Mouse (Mus musculus): Measurements from ENCODE around the gene Negr1. TPM values are rescaled to one million over a fixed set of nuclear protein-coding genes. Genes with fewer than 3 reads are reported as not detected.

Negr1 gene
- polyA plus RNA-seq, 1 experiment from 2014 or later, result not detected

DNA sequence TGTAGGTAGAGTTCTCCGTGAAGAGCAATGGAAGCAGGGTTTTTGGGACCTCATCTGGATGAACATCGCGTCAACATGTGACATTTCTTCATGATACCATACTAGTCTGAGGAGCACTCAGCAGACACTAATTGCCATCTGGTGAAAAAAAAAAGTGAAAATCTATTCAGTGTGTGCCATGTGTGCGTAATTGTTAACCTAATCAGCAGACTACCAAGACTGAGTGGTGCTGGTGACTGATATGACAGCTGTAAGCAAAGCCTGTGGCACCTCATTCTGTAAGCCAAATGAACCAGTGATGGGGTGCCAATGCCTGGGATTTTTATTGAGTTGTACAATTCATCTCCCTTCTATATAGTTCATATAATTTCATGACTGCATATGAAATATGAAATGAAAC lies 29.0 kb downstream of the Negr1 start:
- Histone ChIP-seq H3K36me3 (replicated peaks; ENCODE audit: insufficient read depth, low read length) (no peaks in the 10 kb centered on the region), H3K9ac (replicated peaks) (no peak overlapping the region), H3K9me3 (ENCODE audit: low read length) (no peaks in the 10 kb centered on the region), H3K4me3 (ENCODE audit: low read depth, low read length) (no peak overlapping the region), H3K27me3 (ENCODE audit: insufficient read depth, low read length) (no peaks in the 10 kb centered on the region), H3K4me2 (ENCODE audit: low read depth, low read length) (no peak overlapping the region), H3K27ac (ENCODE audit: low read depth) (no peak overlapping the region), H3K4me1 (ENCODE audit: insufficient read depth) (no peaks in the 10 kb centered on the region)
- WGBS (ENCODE audit: insufficient replicate concordance), result 71% methylated on average over 4 of the region's 4 CpGs
- no peak for ATAC-seq
- DNase-seq, result no peak
- TF ChIP-seq EP300 (IDR thresholded peaks at IDR 0.05; ENCODE audit: low read depth) (no peak), CTCF (IDR thresholded peaks at IDR 0.05; ENCODE audit: low read depth) (no peak)

DNA sequence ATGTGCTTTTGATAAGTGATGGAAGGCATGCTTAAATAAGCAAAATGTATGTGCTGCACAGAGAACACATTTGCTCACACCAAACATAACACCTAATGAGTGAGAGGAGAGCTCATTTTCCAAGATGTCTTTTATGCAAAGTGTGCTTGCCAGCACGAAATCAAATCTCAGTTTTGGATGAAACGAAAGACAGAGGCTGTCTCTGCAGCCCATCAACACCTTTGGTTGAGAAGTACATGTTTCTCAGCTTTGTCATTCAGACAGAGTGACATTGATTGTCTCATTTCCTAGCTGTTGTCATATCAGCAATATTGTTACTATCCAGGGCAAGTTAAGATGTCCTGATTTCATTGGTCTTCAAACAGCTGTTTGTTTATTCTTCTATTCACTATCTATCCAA lies 29.5 kb downstream of the Negr1 start:
- Histone ChIP-seq H3K9me3 (ENCODE audit: low read length) (no peaks in the 10 kb centered on the region), H3K4me1 (ENCODE audit: insufficient read depth) (no peaks in the 10 kb centered on the region), H3K27ac (ENCODE audit: low read depth) (no peak overlapping the region), H3K27me3 (ENCODE audit: insufficient read depth, low read length) (no peaks in the 10 kb centered on the region), H3K9ac (replicated peaks) (no peak overlapping the region), H3K4me3 (ENCODE audit: low read depth, low read length) (no peak overlapping the region), H3K36me3 (replicated peaks; ENCODE audit: insufficient read depth, low read length) (no peaks in the 10 kb centered on the region), H3K4me2 (ENCODE audit: low read depth, low read length) (no peak overlapping the region)
- WGBS (ENCODE audit: insufficient replicate concordance), result 48% methylated on average over 2 of the region's 2 CpGs
- TF ChIP-seq EP300 (IDR thresholded peaks at IDR 0.05; ENCODE audit: low read depth), result no peak
- no peak for TF ChIP-seq CTCF (IDR thresholded peaks at IDR 0.05; ENCODE audit: low read depth)
- DNase-seq, result no peak
- ATAC-seq, result no peak

DNA sequence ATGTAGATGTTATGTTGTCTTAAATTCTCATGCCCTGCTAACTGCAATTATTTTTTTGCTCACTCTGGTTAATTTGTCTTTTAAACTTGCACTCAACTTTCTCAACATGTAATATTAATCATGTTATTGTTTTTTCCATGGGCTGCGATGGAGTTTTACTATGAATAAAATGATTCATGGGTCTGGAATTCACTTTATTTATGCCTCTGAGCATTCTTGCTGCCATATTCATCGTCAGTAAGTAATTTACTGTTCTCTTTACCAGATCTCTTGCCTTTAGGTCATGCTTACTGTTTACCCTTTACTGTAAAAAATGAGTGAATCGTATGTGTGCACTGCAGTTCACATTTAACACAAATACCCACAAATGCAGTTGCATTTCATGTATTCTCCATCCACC lies 45.3 kb downstream of the Negr1 start:
- Histone ChIP-seq H3K4me1 (ENCODE audit: insufficient read depth) (no peaks in the 10 kb centered on the region), H3K27me3 (ENCODE audit: insufficient read depth, low read length) (no peaks in the 10 kb centered on the region), H3K9me3 (ENCODE audit: low read length) (no peaks in the 10 kb centered on the region), H3K36me3 (replicated peaks; ENCODE audit: insufficient read depth, low read length) (no peaks in the 10 kb centered on the region), H3K4me3 (ENCODE audit: low read depth, low read length) (no peak overlapping the region), H3K4me2 (ENCODE audit: low read depth, low read length) (no peak overlapping the region), H3K27ac (ENCODE audit: low read depth) (no peak overlapping the region), H3K9ac (replicated peaks) (no peak overlapping the region)
- no peak for TF ChIP-seq EP300 (IDR thresholded peaks at IDR 0.05; ENCODE audit: low read depth)
- no peak for TF ChIP-seq CTCF (IDR thresholded peaks at IDR 0.05; ENCODE audit: low read depth)
- no peak for ATAC-seq
- DNase-seq, result no peak
- 64% methylated on average over 3 of the region's 3 CpGs for WGBS (ENCODE audit: insufficient replicate concordance)

DNA sequence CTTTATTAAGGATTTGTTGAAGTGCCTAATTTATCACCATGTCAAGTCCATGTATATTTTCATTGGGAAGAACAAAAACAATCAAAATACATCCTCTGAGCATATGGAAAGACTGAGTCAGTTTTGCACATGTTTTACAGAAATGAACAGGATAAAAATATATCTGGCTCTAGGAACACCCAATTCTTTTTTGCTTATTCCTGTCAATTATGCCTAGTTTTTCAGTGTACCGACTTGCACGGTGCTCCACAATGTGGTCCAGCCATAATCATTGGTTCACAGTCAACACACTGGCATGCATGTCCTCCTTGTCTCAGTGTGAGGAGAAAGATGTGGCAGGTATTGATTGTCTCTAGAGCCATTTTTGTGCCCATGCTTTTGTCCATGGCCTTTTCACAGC lies 58.3 kb downstream of the Negr1 start:
- H3K4me3 ChIP-seq (ENCODE audit: low read depth, low read length), result no peak overlapping the region
- H3K9ac ChIP-seq (replicated peaks), result no peak overlapping the region
- no peaks in the 10 kb centered on the region for H3K27me3 ChIP-seq (ENCODE audit: insufficient read depth, low read length)
- H3K36me3 ChIP-seq (replicated peaks; ENCODE audit: insufficient read depth, low read length), result no peaks in the 10 kb centered on the region
- no peak for ATAC-seq
- no peaks in the 10 kb centered on the region for H3K4me1 ChIP-seq (ENCODE audit: insufficient read depth)
- no peak overlapping the region for H3K4me2 ChIP-seq (ENCODE audit: low read depth, low read length)
- H3K27ac ChIP-seq (ENCODE audit: low read depth), result no peak overlapping the region
- no peak for TF ChIP-seq CTCF (IDR thresholded peaks at IDR 0.05; ENCODE audit: low read depth)
- no peak for TF ChIP-seq EP300 (IDR thresholded peaks at IDR 0.05; ENCODE audit: low read depth)
- DNase-seq, result no peak
- no peaks in the 10 kb centered on the region for H3K9me3 ChIP-seq (ENCODE audit: low read length)
- 75% methylated on average over 2 of the region's 2 CpGs for WGBS (ENCODE audit: insufficient replicate concordance)

DNA sequence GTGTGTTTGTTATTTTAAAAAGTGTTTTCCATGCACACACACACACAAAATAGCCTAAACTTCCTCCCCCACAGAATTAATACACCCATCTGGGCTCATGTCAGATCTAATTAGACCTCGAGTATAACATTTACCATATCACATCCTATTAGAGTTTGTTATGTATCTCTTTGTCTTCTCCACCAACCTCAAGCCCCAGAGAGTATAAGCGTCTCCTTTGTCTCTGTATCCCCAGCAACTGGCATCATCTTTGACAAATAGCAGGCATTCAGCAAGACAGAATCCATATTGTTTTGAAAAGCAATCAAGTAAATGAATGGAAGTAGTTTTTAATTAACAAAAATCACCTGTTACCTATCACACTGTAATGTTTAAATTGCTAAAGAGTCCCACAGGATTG lies 67.0 kb downstream of the Negr1 start:
- ATAC-seq (no peak), DNase-seq (no peak)
- Histone ChIP-seq H3K4me3 (ENCODE audit: low read depth, low read length) (no peak overlapping the region), H3K4me2 (ENCODE audit: low read depth, low read length) (no peak overlapping the region), H3K9me3 (ENCODE audit: low read length) (no peaks in the 10 kb centered on the region), H3K4me1 (ENCODE audit: insufficient read depth) (no peaks in the 10 kb centered on the region), H3K27ac (ENCODE audit: low read depth) (no peak overlapping the region), H3K9ac (replicated peaks) (no peak overlapping the region), H3K27me3 (ENCODE audit: insufficient read depth, low read length) (no peaks in the 10 kb centered on the region), H3K36me3 (replicated peaks; ENCODE audit: insufficient read depth, low read length) (no peaks in the 10 kb centered on the region)
- TF ChIP-seq EP300 (IDR thresholded peaks at IDR 0.05; ENCODE audit: low read depth) (no peak), CTCF (IDR thresholded peaks at IDR 0.05; ENCODE audit: low read depth) (no peak)
- WGBS (ENCODE audit: insufficient replicate concordance), result 68% methylated on average over 2 of the region's 2 CpGs

DNA sequence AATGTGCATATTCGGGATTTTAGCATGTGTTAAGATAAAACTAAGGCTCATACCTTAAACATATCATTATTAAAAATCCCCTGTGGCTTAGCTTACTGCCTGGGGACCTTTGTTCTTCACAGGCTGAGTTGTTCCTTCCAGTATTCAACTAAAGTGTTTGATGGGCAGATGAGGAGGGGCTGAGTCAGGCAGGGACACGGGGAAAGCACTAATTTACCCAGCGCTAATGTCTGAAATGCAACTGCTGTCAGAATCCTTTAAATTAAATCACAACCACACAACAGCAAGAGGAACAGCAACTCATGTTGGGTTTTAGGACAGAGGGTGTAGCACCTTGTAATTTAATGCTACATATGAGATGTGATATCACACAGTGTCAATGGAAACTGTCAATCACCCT lies 71.3 kb downstream of the Negr1 start:
- H3K9ac ChIP-seq (replicated peaks), result no peak overlapping the region
- 53% methylated on average over 3 of the region's 3 CpGs for WGBS (ENCODE audit: insufficient replicate concordance)
- H3K27me3 ChIP-seq (ENCODE audit: insufficient read depth, low read length), result no peaks in the 10 kb centered on the region
- no peaks in the 10 kb centered on the region for H3K4me1 ChIP-seq (ENCODE audit: insufficient read depth)
- no peaks in the 10 kb centered on the region for H3K36me3 ChIP-seq (replicated peaks; ENCODE audit: insufficient read depth, low read length)
- no peak overlapping the region for H3K4me3 ChIP-seq (ENCODE audit: low read depth, low read length)
- DNase-seq (no peak), ATAC-seq (no peak)
- TF ChIP-seq CTCF (IDR thresholded peaks at IDR 0.05; ENCODE audit: low read depth) (no peak), EP300 (IDR thresholded peaks at IDR 0.05; ENCODE audit: low read depth) (no peak)
- H3K9me3 ChIP-seq (ENCODE audit: low read length), result no peaks in the 10 kb centered on the region
- no peak overlapping the region for H3K27ac ChIP-seq (ENCODE audit: low read depth)
- H3K4me2 ChIP-seq (ENCODE audit: low read depth, low read length), result no peak overlapping the region

DNA sequence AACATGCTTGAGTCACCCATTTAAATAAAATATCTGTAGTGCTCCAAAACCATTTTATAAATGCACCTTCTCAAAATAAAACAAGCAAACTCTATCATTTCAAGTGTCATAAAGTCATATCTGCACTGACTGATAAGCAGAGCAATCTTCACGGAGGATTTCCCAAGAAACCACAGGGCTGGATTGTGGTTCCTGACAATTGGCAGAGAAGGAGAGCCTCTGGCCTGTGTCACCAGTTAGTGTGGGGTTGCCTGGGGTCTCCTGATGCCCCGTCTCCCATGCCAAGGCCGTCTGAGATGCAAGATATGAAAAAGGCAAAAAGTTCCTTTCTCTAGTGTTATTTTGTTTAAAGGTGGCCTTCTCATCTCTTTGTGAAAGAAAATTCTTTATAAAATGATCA lies 77.8 kb downstream of the Negr1 start:
- H3K4me3 ChIP-seq (ENCODE audit: low read depth, low read length), result no peak overlapping the region
- H3K4me1 ChIP-seq (ENCODE audit: insufficient read depth), result no peaks in the 10 kb centered on the region
- no peak overlapping the region for H3K9ac ChIP-seq (replicated peaks)
- ATAC-seq (no peak), DNase-seq (no peak)
- H3K27ac ChIP-seq (ENCODE audit: low read depth), result no peak overlapping the region
- H3K4me2 ChIP-seq (ENCODE audit: low read depth, low read length), result no peak overlapping the region
- no peaks in the 10 kb centered on the region for H3K27me3 ChIP-seq (ENCODE audit: insufficient read depth, low read length)
- no peaks in the 10 kb centered on the region for H3K36me3 ChIP-seq (replicated peaks; ENCODE audit: insufficient read depth, low read length)
- TF ChIP-seq EP300 (IDR thresholded peaks at IDR 0.05; ENCODE audit: low read depth), result no peak
- no peak for TF ChIP-seq CTCF (IDR thresholded peaks at IDR 0.05; ENCODE audit: low read depth)
- H3K9me3 ChIP-seq (ENCODE audit: low read length), result no peaks in the 10 kb centered on the region
- WGBS (ENCODE audit: insufficient replicate concordance), result 29% methylated on average over 3 of the region's 3 CpGs

Measured in liver, postnatal 0 days (tissue).